Mouse (Mus musculus) C2C12 (cell line): Measurements from ENCODE around the gene Arfgef3. TPM values are rescaled to one million over a fixed set of nuclear protein-coding genes. Genes with fewer than 3 reads are reported as not detected.

Experiments
- H3K27me3 ChIP-seq: one replicate; pipeline ENCODE4 v1.6.1; 2011; ENCODE audit not compliant: control insufficient read depth, insufficient read depth, insufficient read length
- H3K36me3 ChIP-seq: one replicate; pipeline ENCODE4 v1.6.1; 2011; ENCODE audit not compliant: control insufficient read depth, insufficient read depth
- H3K4me3 ChIP-seq: one replicate; pipeline ENCODE4 v1.5.1; 2011; ENCODE audit warnings: mild to moderate bottlenecking, control low read depth; ENCODE audit not compliant: poor library complexity, insufficient read depth, severe bottlenecking
- H3K79me2 ChIP-seq: one replicate; pipeline ENCODE4 v1.6.1; 2011; ENCODE audit not compliant: control insufficient read depth, insufficient read depth
- H3K79me3 ChIP-seq: one replicate; pipeline ENCODE4 v1.6.1; 2011; ENCODE audit warnings: low read depth, control low read depth
- H3ac ChIP-seq: one replicate; pipeline ENCODE3; 2011; ENCODE audit warnings: low read depth; ENCODE audit not compliant: control insufficient read depth, insufficient read length
- CEBPB ChIP-seq: IDR thresholded peaks from one replicate; pipeline ENCODE4 v1.6.1; 2011; ENCODE audit warnings: low read depth, mild to moderate bottlenecking, control low read depth, moderate library complexity
- CTCF ChIP-seq: IDR thresholded peaks from one replicate; pipeline ENCODE4 v1.5.1; 2011; ENCODE audit not compliant: control insufficient read depth, insufficient read depth, insufficient read length
- FOSL1 ChIP-seq: IDR thresholded peaks from one replicate; pipeline ENCODE4 v1.8.0; 2011; ENCODE audit warnings: mild to moderate bottlenecking, low read length; ENCODE audit not compliant: poor library complexity, insufficient read depth, severe bottlenecking
- MAX ChIP-seq: IDR thresholded peaks from one replicate; pipeline ENCODE4 v1.6.1; 2011; ENCODE audit warnings: mild to moderate bottlenecking, control low read depth
- MYOD1 ChIP-seq: IDR thresholded peaks from one replicate; pipeline ENCODE4 v1.6.1; 2011; ENCODE audit warnings: low read depth; ENCODE audit not compliant: control insufficient read depth, insufficient read length
- MYOG ChIP-seq: IDR thresholded peaks from one replicate; pipeline ENCODE4 v1.6.1; 2011; ENCODE audit not compliant: control insufficient read depth, insufficient read length; ENCODE audit errors: extremely low read depth
- USF1 ChIP-seq: IDR thresholded peaks from one replicate; pipeline ENCODE4 v1.6.1; 2011; ENCODE audit warnings: low read depth, mild to moderate bottlenecking, control low read depth, moderate library complexity
- polyA plus RNA-seq: library from polyadenylated mRNA; unstranded; fragments of >200 nt; fragmentation: generic; extraction: Trizol; gene quantifications from one replicate; pipeline ENCODE4 v1.2.1, GENCODE M21; 2012; ENCODE audit warnings: missing spikeins

Gene Arfgef3
- polyA plus RNA-seq, 1 experiment: not detected

DNA sequence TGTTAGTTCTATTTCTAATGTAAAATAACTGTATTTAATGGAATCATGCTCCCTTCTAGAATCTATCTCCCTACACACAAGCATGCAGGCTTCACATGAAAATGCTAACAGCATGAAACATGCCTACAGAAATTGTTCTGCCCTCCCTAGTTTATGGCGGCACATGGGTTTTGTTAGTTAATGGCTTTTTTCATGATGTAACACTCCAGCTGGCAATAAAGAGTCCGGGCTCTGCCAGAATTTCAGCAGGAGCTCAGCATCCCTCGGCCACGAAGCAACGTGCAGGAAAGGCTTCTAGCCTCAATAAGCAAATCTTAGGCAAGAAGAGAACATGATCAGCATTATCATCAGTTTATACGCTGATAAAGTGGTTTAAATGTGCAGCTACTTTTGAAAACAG is 32.8 kb downstream of the Arfgef3 start:
- Histone ChIP-seq H3K79me2 (no peaks in the 10 kb centered on the region), H3K79me3 (no peaks in the 10 kb centered on the region), H3K36me3 (no peaks in the 10 kb centered on the region), H3ac (no peak overlapping the region), H3K4me3 (no peak overlapping the region), H3K27me3 (no peaks in the 10 kb centered on the region)
- TF ChIP-seq CEBPB: no peak
- no peak for TF ChIP-seq CTCF
- TF ChIP-seq MAX: no peak

DNA sequence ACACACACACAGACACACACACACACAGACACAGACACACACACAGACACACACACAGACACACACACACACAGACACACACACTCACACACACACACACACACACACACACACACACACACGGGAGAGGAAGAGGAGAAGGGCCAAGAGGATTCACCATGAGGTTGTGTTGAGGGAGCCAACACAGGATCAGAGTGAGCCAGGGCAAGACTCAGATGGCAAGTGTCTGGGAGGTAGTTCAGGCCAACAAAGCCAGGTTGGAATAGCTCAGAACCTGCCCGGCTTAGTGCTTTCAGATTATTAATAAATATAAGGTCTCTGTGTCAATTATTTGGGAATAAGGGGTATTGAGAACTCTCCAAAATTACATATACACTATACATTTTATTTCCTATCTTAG is 33.9 kb downstream of the Arfgef3 start:
- H3K79me2 ChIP-seq: no peaks in the 10 kb centered on the region
- TF ChIP-seq FOSL1 (no peak), MAX (no peak), MYOG (no peak), CEBPB (no peak), USF1 (no peak), MYOD1 (no peak), CTCF (no peak)
- H3K27me3 ChIP-seq: no peaks in the 10 kb centered on the region
- no peaks in the 10 kb centered on the region for H3K79me3 ChIP-seq
- H3ac ChIP-seq: no peak overlapping the region
- no peaks in the 10 kb centered on the region for H3K36me3 ChIP-seq
- no peak overlapping the region for H3K4me3 ChIP-seq

DNA sequence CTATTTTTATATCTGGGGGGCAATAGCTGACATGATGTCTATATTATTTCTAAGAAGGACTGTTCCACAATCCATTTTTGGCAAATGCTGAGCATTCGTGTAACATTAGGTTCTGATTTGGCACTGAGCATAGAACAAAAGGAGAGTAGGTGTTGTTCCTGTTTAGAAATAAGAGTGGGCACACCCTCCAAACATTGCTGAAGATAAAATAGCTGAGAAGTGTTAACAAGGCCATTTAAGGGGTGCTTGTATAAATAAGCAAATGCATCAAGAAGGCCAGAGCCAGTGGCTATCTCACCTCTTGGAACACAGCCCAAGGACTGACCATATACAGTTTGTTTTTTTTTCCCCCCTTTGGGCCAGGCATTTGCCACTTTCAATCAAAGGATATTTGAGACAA is 35.1 kb downstream of the Arfgef3 start:
- TF ChIP-seq MAX: no peak
- no peak for TF ChIP-seq CTCF
- no peak for TF ChIP-seq MYOD1
- TF ChIP-seq MYOG: no peak
- no peak for TF ChIP-seq USF1
- no peak for TF ChIP-seq FOSL1
- no peak for TF ChIP-seq CEBPB
- Histone ChIP-seq H3K4me3 (no peak overlapping the region), H3K79me3 (no peaks in the 10 kb centered on the region), H3ac (no peak overlapping the region), H3K79me2 (no peaks in the 10 kb centered on the region), H3K27me3 (no peaks in the 10 kb centered on the region), H3K36me3 (no peaks in the 10 kb centered on the region)

DNA sequence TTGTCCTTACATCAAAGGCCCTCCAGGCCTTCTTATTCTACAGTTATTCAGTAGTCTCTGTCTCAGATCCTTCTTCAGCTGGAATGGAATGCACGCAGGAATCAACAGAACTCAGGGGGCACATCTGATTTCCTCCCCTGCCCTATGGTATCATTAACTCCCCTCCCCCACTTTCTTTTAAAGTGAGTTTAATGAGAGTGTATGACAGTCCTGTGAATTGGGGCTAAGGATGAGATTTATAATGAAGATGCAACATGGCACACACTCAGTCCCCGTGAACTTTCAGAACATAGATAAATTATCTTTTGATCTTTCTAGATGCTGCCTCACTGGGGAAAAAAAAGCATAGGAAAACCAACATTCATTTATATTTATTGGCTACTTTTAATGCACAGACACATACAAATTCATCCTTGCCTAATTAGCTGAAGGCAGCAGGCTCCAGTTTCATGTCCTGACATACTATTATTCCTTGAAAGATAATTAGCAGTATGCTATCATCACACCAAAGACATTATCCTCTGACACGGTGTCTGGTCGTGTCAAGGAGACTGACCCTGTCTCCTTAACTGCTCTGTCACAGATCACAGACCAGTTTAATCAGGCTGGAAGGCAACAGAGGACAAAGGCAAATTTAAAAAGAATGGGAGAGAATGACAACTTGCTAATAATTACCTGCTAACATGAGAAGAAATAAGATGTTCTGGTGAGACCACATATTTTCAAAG is 39.2 kb downstream of the Arfgef3 start:
- Histone ChIP-seq H3K79me3 (no peaks in the 10 kb centered on the region), H3K79me2 (no peaks in the 10 kb centered on the region), H3K27me3 (no peaks in the 10 kb centered on the region), H3K36me3 (no peaks in the 10 kb centered on the region), H3ac (no peak overlapping the region), H3K4me3 (no peak overlapping the region)
- TF ChIP-seq MYOD1 (no peak), MYOG (no peak), MAX (no peak), USF1 (no peak), CTCF (no peak), CEBPB (no peak), FOSL1 (no peak)

DNA sequence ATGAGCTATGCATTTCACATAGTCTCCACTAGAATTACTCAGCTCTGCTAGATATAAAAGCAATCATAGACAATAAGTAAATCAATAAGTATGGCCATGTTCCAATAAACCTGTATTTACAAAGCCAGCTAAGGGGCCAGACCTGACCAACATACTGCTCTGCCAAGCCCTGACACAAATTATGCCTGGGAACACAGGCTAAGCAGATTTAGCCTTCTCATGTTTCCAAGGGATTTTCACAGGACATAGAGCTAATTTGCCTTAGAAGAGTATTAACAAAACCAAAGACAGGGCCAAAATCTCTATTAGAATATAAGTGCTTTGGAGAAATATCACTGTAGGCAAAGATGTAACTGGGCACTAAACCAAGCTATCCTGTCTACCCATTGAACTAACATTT is 42.2 kb downstream of the Arfgef3 start:
- Histone ChIP-seq H3K36me3 (no peaks in the 10 kb centered on the region), H3K4me3 (no peak overlapping the region)
- no peak for TF ChIP-seq MYOG
- TF ChIP-seq CEBPB: no peak
- no peak for TF ChIP-seq CTCF
- no peak for TF ChIP-seq MAX
- no peak for TF ChIP-seq FOSL1
- TF ChIP-seq MYOD1: no peak
- TF ChIP-seq USF1: no peak

DNA sequence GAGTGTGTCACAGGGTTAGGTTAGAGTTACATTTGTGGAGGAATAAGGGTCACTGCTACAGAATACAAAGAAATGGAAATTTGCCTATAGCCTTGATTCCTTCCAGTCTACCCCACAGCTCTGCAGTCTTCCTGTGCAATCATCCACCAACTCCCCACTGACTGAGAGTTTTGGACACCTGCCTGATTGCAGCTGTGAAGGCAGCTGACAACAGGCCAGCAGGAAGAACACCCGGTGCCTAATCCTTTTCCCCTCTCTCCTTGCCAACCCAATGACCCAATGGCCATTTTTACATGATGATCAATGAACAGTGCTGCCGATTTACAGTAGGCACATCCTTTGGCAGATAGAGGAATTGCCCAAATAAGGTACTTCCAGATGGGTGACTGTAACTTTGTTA is 43.6 kb downstream of the Arfgef3 start:
- Histone ChIP-seq H3K27me3 (no peaks in the 10 kb centered on the region), H3ac (no peak overlapping the region), H3K79me2 (no peaks in the 10 kb centered on the region), H3K79me3 (no peaks in the 10 kb centered on the region), H3K4me3 (no peak overlapping the region), H3K36me3 (no peaks in the 10 kb centered on the region)
- TF ChIP-seq FOSL1 (no peak), USF1 (no peak), MYOD1 (no peak), CTCF (no peak), MAX (no peak), MYOG (no peak), CEBPB (no peak)

More for the DNA sequence above, 42.2 kb downstream of the Arfgef3 start:
- no peaks in the 10 kb centered on the region for H3K79me2 ChIP-seq
- H3K27me3 ChIP-seq: no peaks in the 10 kb centered on the region
- no peak overlapping the region for H3ac ChIP-seq
- no peaks in the 10 kb centered on the region for H3K79me3 ChIP-seq
